Mouse (Mus musculus): ENCODE results near the gene Clpsl2. TPM values are rescaled to one million over a fixed set of nuclear protein-coding genes. Genes with fewer than 3 reads are reported as not detected.
A peak's percentile ranks its signal among the peaks of the same experiment; 100 is the strongest.

Clpsl2 gene
- polyA plus RNA-seq, 1 experiment from 2014 or later = not detected

DNA sequence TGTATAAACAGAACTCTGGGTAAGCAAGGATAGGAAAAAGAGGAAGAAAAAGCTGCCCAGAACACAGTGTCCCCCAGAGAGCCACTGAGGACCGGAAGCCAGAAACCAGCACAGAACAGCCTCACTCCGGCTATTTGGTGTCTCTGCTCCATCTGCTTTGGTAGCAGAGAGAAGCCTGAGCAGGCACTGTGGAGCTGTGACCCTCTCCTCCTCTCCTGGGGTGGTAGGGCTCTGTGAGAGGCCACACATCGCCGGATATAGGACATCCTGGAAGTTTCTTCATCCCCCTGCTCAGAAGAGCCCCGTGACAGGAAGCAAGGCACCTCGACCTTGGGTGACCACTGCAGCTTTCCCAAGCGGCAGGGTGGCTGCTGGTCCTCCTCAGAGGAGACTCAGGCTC lies 35.4 kb upstream of the Clpsl2 start:
- Histone ChIP-seq H3K36me3 (no peaks in the 10 kb centered on the region), H3K27me3 (no peaks in the 10 kb centered on the region), H3K9ac (no peak overlapping the region), H3K4me1 (peaks cover 58% of the 10 kb centered on the region), H3K4me3 (no peak overlapping the region), H3K27ac (no peak overlapping the region; the same call in 1 of the 2 replicates), H3K9me3 (no peaks in the 10 kb centered on the region), H3K4me2 (no peak overlapping the region)
- 58% methylated on average over 7 of the region's 7 CpGs for WGBS
- ATAC-seq (ENCODE audit: insufficient number of reproducible peaks, low FRiP score, low TSS enrichment, low read depth) = no peak

GRCm38 (mm10) chr17:28514555-28514954 lies 34.7 kb upstream of the Clpsl2 start:
- Histone ChIP-seq H3K4me2 (no peak overlapping the region), H3K9ac (no peak overlapping the region), H3K9me3 (no peaks in the 10 kb centered on the region), H3K4me3 (no peak overlapping the region), H3K4me1 (peaks cover 62% of the 10 kb centered on the region), H3K27me3 (no peaks in the 10 kb centered on the region), H3K27ac (no peak overlapping the region), H3K36me3 (no peaks in the 10 kb centered on the region)
- no peak for ATAC-seq (ENCODE audit: insufficient number of reproducible peaks, low FRiP score, low TSS enrichment, low read depth)
- WGBS = 76% methylated on average over 5 of the region's 5 CpGs

DNA sequence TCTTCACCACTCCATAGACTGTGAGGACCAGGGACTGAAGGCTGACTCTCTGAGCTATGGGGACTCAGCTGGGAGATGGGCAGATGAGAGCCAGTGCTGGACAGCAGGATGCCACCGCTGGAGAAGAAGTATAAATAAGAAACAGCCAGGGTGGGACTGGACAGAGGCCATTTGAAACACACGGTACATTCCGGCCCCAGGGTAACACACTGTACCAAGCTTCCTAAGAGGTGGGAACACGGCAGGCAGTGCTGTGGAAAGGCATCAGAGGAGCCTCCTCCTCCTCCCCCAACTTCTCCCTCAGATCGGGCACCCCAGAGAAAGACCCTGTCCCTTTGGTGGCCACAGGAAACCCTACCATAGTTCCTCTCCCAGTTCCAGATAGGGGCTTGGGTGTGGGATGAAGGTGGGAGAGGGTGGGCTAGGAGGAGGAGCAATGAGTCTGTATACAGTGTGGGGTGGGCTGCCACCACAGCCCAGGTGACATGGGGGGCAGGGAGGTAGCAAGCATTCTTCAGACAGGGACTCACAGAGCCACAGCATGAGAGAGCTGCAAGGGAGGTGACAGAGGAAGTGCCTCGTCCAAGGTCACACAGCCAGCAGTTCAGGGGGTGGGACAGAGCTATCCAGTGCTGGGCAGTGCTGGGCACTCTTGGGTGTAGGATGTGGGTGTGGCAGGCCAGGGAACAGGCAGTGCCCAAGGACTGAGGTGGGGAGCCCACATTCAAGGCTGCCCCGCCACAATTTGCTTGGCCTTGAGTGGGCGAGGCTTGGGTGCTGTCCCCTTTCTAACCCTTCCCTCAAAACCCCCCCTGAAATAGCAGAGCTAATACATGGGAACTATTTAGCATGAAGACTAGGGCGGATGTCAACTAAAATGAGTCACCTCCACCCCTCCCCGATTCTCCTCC lies 33.5 kb upstream of the Clpsl2 start:
- no peak for ATAC-seq (ENCODE audit: insufficient number of reproducible peaks, low FRiP score, low TSS enrichment, low read depth)
- Histone ChIP-seq H3K9ac (no peak overlapping the region), H3K4me2 (no peak overlapping the region), H3K36me3 (no peaks in the 10 kb centered on the region), H3K27ac (no peak overlapping the region), H3K4me1 (peaks cover 56% of the 10 kb centered on the region), H3K9me3 (no peaks in the 10 kb centered on the region), H3K4me3 (no peak overlapping the region), H3K27me3 (no peaks in the 10 kb centered on the region)
- 55% methylated on average over 10 of the region's 10 CpGs for WGBS

DNA sequence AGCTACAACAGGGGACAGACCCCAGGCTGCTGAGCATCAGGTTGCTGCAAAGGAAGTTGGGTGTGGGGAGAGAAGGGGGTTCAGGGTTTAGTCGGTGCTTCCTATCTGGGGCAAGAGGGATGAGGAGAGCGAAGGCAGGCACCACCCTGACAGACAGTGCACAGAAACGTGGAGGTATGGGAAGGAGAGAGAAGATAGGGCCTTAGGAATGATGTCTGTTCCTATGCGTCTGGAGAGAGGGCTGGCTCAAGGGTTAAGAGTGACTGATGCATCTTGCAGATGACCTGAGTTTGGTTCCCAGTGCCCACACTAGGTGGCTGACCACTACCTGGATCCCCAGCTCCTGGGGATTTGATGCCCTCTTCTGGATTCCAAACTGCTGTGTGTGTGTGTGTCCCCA lies 32.3 kb upstream of the Clpsl2 start:
- 77% methylated on average over 4 of the region's 4 CpGs for WGBS
- H3K9me3 ChIP-seq = no peaks in the 10 kb centered on the region
- peak overlapping the region; percentile 96 for H3K4me2 ChIP-seq
- H3K36me3 ChIP-seq = no peaks in the 10 kb centered on the region
- peak overlapping the region; percentile 89 for H3K27ac ChIP-seq
- H3K4me3 ChIP-seq = peak overlapping the region; percentile 49; the same call in 1 of the 2 replicates
- H3K4me1 ChIP-seq = peaks cover 51% of the 10 kb centered on the region
- no peaks in the 10 kb centered on the region for H3K27me3 ChIP-seq
- ATAC-seq (ENCODE audit: insufficient number of reproducible peaks, low FRiP score, low TSS enrichment, low read depth) = no peak
- no peak overlapping the region for H3K9ac ChIP-seq

DNA sequence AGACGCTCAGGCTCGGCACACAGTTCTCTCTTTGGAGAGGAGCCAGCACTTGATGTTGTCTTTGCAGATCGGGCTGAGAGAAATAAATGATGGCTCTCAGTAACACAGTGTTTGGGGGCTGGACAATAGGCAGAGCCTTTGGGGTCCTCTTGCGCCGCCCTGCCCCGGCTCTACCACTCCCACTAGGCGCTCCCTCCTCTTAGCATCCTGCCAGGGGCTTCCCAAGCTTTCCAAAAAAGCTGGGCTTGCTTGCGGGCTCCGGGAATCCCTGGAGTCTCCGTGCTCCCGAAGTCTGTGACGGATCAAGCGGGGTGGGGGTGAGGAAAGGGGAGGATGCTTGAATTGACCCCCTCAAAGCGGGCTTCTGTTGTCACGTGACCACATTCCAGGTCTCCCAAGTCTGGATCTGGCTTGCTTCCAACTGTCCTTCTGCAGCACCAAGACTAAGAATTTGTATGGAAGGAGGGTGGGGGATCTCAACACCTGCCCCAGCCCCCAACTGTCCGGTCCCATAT lies 31.7 kb upstream of the Clpsl2 start, which contains the start of gene Fkbp5:
TSS of gene Fkbp5 (minus strand) at position 87 of the 515 bp plus-strand sequence.
- Histone ChIP-seq H3K4me3 (peak within 1 kb of the TSS; percentile 49), H3K4me2 (peak within 1 kb of the TSS; percentile 96), H3K9me3 (no peaks in the 10 kb centered on the region), H3K36me3 (no peaks in the 10 kb centered on the region), H3K9ac (peak within 1 kb of the TSS; percentile 56), H3K27me3 (no peaks in the 10 kb centered on the region), H3K4me1 (peaks cover 51% of the 10 kb centered on the region), H3K27ac (peak within 1 kb of the TSS; percentile 89)
- peak; percentile 33 for ATAC-seq (ENCODE audit: insufficient number of reproducible peaks, low FRiP score, low TSS enrichment, low read depth)
- WGBS = 4% methylated on average over 16 of the region's 16 CpGs

DNA sequence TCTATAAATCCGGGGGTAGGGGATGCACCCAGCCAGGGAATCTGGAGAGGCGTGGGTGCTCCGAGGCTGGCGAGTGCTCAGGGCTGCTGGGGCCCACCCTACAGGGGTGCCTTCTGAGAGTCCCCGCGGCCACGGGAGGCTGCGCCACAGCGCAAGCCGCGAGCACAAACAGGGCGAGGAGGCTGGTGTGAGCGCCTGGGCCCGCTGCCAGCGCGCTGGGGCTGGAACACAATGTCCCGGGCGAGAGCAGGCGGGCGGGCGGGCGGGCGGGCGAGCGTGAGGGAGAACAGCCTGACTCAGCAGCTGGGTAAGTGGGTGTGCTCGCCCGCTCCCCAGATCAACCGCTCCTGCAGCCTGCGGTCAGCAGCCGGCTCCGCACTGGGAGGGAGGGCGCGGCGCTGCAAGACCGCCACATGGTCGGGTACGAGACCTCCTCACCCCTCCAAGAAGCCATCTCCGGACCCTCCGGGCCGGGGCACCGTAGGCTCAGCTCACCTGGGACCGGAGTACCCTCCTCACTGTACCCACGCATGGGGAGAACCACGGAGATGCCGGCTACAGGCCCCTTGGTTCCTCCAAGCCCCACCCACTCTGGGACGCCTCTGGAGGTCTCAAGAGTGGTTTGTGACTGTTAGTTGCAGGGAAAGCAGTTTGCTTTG lies 31.1 kb upstream of the Clpsl2 start:
- H3K9me3 ChIP-seq = no peaks in the 10 kb centered on the region
- H3K36me3 ChIP-seq = no peaks in the 10 kb centered on the region
- ATAC-seq (ENCODE audit: insufficient number of reproducible peaks, low FRiP score, low TSS enrichment, low read depth) = peak; percentile 48
- peak overlapping the region; percentile 49 for H3K4me3 ChIP-seq
- peak overlapping the region; percentile 89 for H3K27ac ChIP-seq
- no peaks in the 10 kb centered on the region for H3K27me3 ChIP-seq
- peak overlapping the region; percentile 56 for H3K9ac ChIP-seq
- peak overlapping the region; percentile 96 for H3K4me2 ChIP-seq
- under 1% methylated on average over 40 of the region's 46 CpGs for WGBS
- H3K4me1 ChIP-seq = peaks cover 49% of the 10 kb centered on the region

DNA sequence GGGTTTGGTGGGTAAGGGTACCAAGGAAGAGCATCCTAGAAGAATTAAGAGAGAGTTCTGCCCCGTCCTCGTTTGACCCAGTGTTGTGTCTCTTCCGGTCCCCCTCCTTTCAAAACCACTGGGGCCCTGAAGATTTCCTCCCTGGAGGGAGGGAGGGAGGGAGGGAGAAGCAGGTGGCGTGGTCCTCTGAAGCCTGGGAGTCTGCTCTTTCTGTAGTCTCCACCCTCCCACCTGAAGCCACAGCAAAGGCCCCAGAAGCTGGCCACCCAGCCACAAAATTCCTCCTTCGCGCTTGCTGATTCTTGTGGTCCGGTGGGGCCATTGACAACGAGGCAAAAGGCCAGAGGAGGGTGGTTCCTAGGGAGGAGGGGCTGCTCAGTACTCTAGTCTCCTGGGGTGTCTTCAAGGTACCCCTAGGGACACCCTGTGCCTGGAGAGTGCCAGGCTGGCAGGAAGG lies 30.6 kb upstream of the Clpsl2 start:
- H3K27ac ChIP-seq = peak overlapping the region; percentile 89
- no peaks in the 10 kb centered on the region for H3K9me3 ChIP-seq
- H3K9ac ChIP-seq = no peak overlapping the region
- H3K36me3 ChIP-seq = no peaks in the 10 kb centered on the region
- WGBS = 21% methylated on average over 8 of the region's 8 CpGs
- H3K4me3 ChIP-seq = peak overlapping the region; percentile 49
- H3K27me3 ChIP-seq = no peaks in the 10 kb centered on the region
- no peak for ATAC-seq (ENCODE audit: insufficient number of reproducible peaks, low FRiP score, low TSS enrichment, low read depth)
- peaks cover 54% of the 10 kb centered on the region for H3K4me1 ChIP-seq
- H3K4me2 ChIP-seq = peak overlapping the region; percentile 96

- ATAC-seq (ENCODE audit: insufficient number of reproducible peaks, low FRiP score, low TSS enrichment, low read depth) = no peak
- Histone ChIP-seq H3K4me1 (peaks cover 56% of the 10 kb centered on the region), H3K9ac (no peak overlapping the region), H3K4me2 (no peak overlapping the region), H3K4me3 (no peak overlapping the region), H3K27ac (no peak overlapping the region), H3K27me3 (no peaks in the 10 kb centered on the region), H3K9me3 (no peaks in the 10 kb centered on the region), H3K36me3 (no peaks in the 10 kb centered on the region)
- WGBS = 81% methylated on average over 3 of the region's 3 CpGs
Observed at GRCm38 (mm10) chr17:28519827-28520226, 29.4 kb upstream of the Clpsl2 start.

DNA sequence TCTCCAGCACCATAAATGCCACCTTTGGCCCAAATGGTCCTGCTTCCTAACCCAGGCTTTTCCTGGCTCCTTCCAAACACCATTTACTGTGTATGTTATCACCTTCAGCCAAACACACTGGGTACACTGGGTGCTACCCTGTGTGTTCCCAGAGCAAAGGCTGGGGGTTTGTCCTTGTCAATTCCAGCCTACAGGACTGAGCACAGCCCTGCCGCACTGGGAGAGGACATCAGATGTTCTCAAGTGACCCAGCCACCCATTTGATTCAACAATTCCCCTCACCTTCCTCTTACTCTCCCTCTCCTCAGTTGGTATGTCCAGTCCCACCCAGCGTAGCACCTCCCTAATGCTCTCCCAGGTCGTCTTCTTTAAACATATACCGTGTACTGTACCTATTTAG lies 28.6 kb upstream of the Clpsl2 start:
- Histone ChIP-seq H3K9me3 (no peaks in the 10 kb centered on the region), H3K4me1 (peaks cover 54% of the 10 kb centered on the region), H3K27me3 (no peaks in the 10 kb centered on the region), H3K9ac (no peak overlapping the region), H3K36me3 (no peaks in the 10 kb centered on the region), H3K4me3 (no peak overlapping the region), H3K27ac (no peak overlapping the region), H3K4me2 (no peak overlapping the region)
- ATAC-seq (ENCODE audit: insufficient number of reproducible peaks, low FRiP score, low TSS enrichment, low read depth) = no peak
- 72% methylated on average over 4 of the region's 4 CpGs for WGBS

DNA sequence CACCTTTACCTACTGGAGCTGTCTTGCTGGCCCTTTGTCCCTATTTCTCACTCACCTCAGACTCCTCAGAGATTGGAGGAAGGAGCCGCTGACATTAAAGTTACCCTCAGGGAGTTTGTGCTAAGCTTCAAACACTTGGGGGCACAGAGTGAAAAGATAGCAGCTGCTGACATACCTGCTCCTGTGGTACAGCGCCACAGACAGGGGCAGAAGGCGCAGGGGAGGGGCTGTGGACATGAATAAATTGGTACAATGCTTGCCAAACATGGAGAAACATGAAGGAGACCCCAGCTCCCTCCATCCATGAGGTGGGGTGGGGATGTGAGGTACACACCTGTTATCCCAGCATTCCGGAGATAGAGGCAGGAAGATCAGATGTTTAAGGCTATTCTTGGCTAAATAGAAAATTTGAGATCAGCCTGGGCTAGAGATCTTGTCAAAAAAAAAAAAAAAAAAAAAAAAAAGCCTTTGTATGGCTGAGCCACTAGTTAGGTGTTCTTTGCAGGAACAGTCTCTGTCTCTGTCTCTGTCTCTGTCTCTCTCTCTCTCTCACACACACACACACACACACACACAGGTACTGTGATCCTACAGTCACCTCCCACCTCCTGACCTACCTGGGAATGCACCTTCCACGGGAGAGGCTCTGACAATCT lies 28.0 kb upstream of the Clpsl2 start:
- H3K4me2 ChIP-seq = no peak overlapping the region
- no peak overlapping the region for H3K27ac ChIP-seq
- H3K27me3 ChIP-seq = no peaks in the 10 kb centered on the region
- peaks cover 49% of the 10 kb centered on the region for H3K4me1 ChIP-seq
- no peak for ATAC-seq (ENCODE audit: insufficient number of reproducible peaks, low FRiP score, low TSS enrichment, low read depth)
- WGBS = 55% methylated on average over 5 of the region's 5 CpGs
- no peak overlapping the region for H3K4me3 ChIP-seq
- no peaks in the 10 kb centered on the region for H3K9me3 ChIP-seq
- H3K9ac ChIP-seq = no peak overlapping the region
- no peaks in the 10 kb centered on the region for H3K36me3 ChIP-seq

GRCm38 (mm10) chr17:28521920-28522319 lies 27.3 kb upstream of the Clpsl2 start:
- Histone ChIP-seq H3K27ac (peak overlapping the region; percentile 95), H3K4me2 (peak overlapping the region; percentile 93), H3K9ac (no peak overlapping the region), H3K9me3 (no peaks in the 10 kb centered on the region), H3K4me1 (peaks cover 47% of the 10 kb centered on the region), H3K27me3 (no peaks in the 10 kb centered on the region), H3K36me3 (no peaks in the 10 kb centered on the region), H3K4me3 (peak overlapping the region; percentile 69)
- 29% methylated on average over 6 of the region's 6 CpGs for WGBS
- ATAC-seq (ENCODE audit: insufficient number of reproducible peaks, low FRiP score, low TSS enrichment, low read depth) = no peak

All from limb, embryonic 15.5 days (tissue).